Mouse (Mus musculus) G1E (cell line): ENCODE measurements around the gene Arid5b. TPM values are rescaled to one million over a fixed set of nuclear protein-coding genes. Genes with fewer than 3 reads are reported as not detected.

Experiments used
- ATAC-seq: 2 replicates; pipeline ENCODE4 v1.8.0; 2016; ENCODE audit warnings: mild to moderate bottlenecking; ENCODE audit not compliant: insufficient number of reproducible peaks, poor library complexity, low FRiP score, severe bottlenecking; ENCODE audit errors: extremely low read depth
- DNase-seq: peaks from one replicate; pipeline ENCODE4 v3.0.0; 2012; ENCODE audit warnings: low spot score
- H3K27me3 ChIP-seq: 2 replicates; pipeline ENCODE4 v1.6.1; 2012; ENCODE audit warnings: mild to moderate bottlenecking, low read length, inconsistent platforms; ENCODE audit not compliant: insufficient read depth
- H3K36me3 ChIP-seq: replicated peaks from 2 replicates; pipeline ENCODE3; 2012; ENCODE audit warnings: mild to moderate bottlenecking, inconsistent platforms
- H3K4me1 ChIP-seq: 2 replicates; pipeline ENCODE4 v1.6.1; 2012; ENCODE audit warnings: low read depth, low read length, inconsistent platforms, mixed read lengths; ENCODE audit not compliant: insufficient read depth
- H3K4me3 ChIP-seq: 2 replicates; pipeline ENCODE4 v1.5.1; 2012; ENCODE audit warnings: low read depth, mild to moderate bottlenecking, inconsistent platforms, low read length, moderate library complexity, mixed read lengths
- H3K9me3 ChIP-seq: replicated peaks from 2 replicates; pipeline ENCODE4 v1.6.1; 2012; ENCODE audit warnings: inconsistent platforms
- CTCF ChIP-seq: IDR thresholded peaks from 2 replicates; pipeline ENCODE4 v1.5.1; 2012; ENCODE audit warnings: low read depth, low read length, inconsistent platforms, mixed read lengths
- GATA1 ChIP-seq: IDR thresholded peaks from 2 replicates; pipeline ENCODE4 v1.6.1; 2012; ENCODE audit warnings: borderline replicate concordance, low read length, inconsistent platforms, mixed read lengths
- GATA2 ChIP-seq: IDR thresholded peaks from 2 replicates; pipeline ENCODE4 v1.6.1; 2012; ENCODE audit warnings: low read depth, low read length, inconsistent platforms, borderline replicate concordance
- POLR2AphosphoS5 ChIP-seq: IDR thresholded peaks from 2 replicates; pipeline ENCODE4 v1.6.1; 2012; ENCODE audit warnings: low read depth, low read length, inconsistent platforms; ENCODE audit not compliant: insufficient replicate concordance
- TAL1 ChIP-seq: conservative IDR thresholded peaks from 2 replicates; pipeline ENCODE4 v1.6.1; 2012; ENCODE audit warnings: low read depth, low read length, inconsistent platforms, mixed read lengths
- polyA plus RNA-seq: library from polyadenylated mRNA; stranded (reverse); fragments of >175 nt; gene quantifications from 2 replicates; pipeline ENCODE4 v1.2.3, GENCODE M21; 2012
- total RNA-seq, 2 experiments: library from RNA; stranded (forward) in 1 of 2; stranded (reverse) in 1 of 2; fragments of 200-1000 nt in 1 of 2; fragments of >200 nt in 1 of 2; fragmentation: Nextera tagmentation in 1 of 2; gene quantifications; 2 replicates each; pipeline ENCODE4 v1.2.3; 2014 to 2017

Gene Arid5b
- total and polyA plus RNA-seq, 3 experiments = 0.16 TPM; not detected in 2

DNA sequence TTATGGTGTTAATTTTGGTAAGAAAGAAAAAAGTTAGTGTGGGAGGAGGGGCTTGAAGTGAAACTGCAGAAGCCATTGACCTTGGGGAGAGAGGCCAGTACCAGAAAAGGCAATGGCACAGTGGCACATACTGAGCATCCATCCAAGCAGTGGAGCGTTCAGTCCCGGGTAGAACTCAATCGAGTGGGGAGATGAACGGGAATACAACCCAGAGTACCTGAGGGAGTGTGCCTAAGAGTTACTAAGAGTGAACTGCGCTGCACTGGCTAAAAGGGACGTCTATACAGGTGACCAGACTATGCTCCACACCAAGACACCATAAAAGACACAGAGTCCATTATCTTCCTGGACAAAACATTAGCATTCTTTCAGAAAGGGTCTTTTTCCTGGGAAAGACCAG, 170.8 kb downstream of the Arid5b start:
- Histone ChIP-seq H3K9me3 (peaks cover 40% of the 10 kb centered on the region), H3K4me3 (no peak overlapping the region), H3K27me3 (no peaks in the 10 kb centered on the region), H3K36me3 (no peaks in the 10 kb centered on the region), H3K4me1 (no peaks in the 10 kb centered on the region)
- ATAC-seq (no peak), DNase-seq (no peak)
- no peak for TF ChIP-seq GATA1
- no peak for TF ChIP-seq TAL1
- TF ChIP-seq GATA2 = no peak
- TF ChIP-seq POLR2AphosphoS5 = no peak
- no peak for TF ChIP-seq CTCF

DNA sequence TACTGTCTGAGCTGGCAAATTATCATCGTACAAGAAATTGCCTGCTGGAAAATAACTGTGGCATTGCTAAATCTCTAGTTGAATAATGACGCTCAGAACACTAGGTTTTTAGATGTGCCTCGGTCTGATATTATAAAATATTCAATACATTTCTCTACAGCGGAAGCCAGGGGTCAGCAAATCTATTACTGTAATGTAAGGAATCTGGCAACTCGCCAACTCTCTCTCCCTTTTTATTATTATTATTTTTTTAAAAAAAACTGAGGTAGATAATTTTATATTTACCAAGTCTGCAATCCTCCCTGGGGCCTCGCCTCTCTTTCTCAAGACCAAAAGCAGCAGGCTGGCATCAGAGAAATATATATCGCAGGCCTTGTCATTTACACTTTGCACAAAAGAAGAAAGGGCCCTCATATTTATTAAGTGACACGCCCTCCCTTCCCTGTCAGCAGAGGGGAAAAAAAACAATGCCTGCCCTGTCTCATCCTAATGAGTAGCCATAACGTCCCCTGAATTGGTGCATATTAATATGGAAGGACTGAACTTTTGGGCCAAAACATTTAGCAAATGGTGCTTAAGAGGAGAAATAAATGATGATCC, 172.1 kb downstream of the Arid5b start:
- H3K36me3 ChIP-seq = no peaks in the 10 kb centered on the region
- no peaks in the 10 kb centered on the region for H3K27me3 ChIP-seq
- no peak for TF ChIP-seq TAL1
- ATAC-seq (no peak), DNase-seq (no peak)
- H3K4me1 ChIP-seq = no peaks in the 10 kb centered on the region
- H3K9me3 ChIP-seq = peaks cover 46% of the 10 kb centered on the region
- no peak overlapping the region for H3K4me3 ChIP-seq

DNA sequence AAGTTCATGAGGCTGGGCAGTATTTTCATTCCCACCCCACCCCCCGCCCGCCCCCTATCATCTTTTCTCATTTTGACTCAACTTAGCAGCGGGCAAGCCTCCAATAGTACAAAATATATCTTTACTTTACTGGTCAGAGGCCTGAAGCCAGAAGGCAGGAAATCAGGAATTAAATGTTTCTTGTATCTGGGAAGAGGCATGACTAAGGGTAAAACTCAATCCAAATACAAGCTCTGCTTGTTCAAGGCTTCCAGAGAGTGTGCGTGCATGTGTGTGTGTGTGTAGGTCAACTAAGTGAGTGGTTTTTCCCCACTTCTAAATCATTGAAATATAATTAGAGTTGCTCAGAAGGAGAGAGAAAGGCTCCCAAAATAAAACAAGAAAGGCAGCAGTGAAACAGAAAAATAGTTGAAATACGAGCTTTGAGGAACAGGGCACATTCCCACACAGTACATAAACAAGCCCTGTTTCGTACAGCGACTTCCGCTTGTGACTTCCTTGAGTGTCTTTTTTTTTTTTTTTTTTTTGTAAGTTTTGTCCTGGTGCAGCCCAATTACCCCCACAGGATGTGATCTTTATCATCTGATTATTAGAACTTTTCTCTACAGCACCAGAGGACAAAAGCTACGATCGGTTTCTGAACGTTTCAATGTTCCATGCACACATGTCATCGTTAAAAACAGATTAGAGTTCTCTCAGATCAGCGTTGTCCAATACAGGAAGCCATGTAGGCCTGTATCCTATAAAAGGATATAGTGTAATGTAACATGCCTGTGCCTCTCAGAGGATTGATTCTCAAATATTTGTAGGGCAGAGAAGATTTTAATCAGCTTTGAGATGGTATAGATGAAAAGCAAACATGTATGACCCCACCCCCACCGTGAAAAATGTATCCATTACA, 173.4 kb downstream of the Arid5b start:
- no peaks in the 10 kb centered on the region for H3K27me3 ChIP-seq
- no peak for TF ChIP-seq CTCF
- no peak for TF ChIP-seq POLR2AphosphoS5
- TF ChIP-seq GATA2 = no peak
- TF ChIP-seq GATA1 = no peak
- H3K4me1 ChIP-seq = no peaks in the 10 kb centered on the region
- no peak for ATAC-seq
- DNase-seq = no peak
- H3K36me3 ChIP-seq = no peaks in the 10 kb centered on the region
- peaks cover 42% of the 10 kb centered on the region for H3K9me3 ChIP-seq
- H3K4me3 ChIP-seq = no peak overlapping the region

DNA sequence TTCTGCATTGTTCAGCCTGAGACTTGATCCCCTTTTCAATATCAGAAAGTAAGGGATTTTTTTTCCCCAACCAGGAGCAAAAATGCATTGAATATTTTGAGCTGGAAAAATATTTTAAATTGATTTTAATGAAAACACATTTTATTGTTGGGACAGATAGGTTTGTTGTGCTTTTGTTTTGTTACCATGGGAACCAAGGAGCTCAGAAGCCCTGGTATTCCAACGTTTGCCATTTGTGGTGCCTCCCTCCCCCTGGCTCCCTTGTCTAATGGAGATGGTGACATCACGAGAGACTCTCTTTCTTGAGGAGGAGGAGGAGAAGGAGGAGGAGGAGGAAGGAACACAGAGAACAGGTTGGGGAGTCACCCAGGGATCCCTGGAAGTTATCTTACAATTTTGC, 174.1 kb downstream of the Arid5b start:
- no peak overlapping the region for H3K4me3 ChIP-seq
- DNase-seq = no peak
- no peaks in the 10 kb centered on the region for H3K36me3 ChIP-seq
- no peak for ATAC-seq
- peaks cover 41% of the 10 kb centered on the region for H3K9me3 ChIP-seq
- TF ChIP-seq GATA1 (no peak), POLR2AphosphoS5 (no peak), TAL1 (no peak)
- no peaks in the 10 kb centered on the region for H3K4me1 ChIP-seq
- no peaks in the 10 kb centered on the region for H3K27me3 ChIP-seq

DNA sequence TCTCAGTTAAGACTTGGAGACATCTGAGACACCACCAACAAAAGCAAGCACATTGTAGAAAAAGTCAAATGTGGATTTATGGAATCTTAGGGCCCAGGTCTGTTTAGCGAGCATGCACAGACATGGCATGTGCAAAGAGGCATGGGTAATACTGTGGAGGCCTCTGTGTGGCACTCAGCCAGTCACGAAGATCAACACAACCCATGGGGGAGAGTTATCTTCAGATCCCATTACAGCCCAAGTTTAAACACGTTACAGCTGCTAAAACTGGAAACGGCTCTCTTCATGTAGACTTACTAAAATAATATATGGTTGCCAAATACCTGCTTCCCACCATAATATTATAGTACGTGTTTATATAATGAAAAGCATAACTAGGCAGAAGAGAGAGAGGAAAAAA, 174.6 kb downstream of the Arid5b start:
- DNase-seq = no peak
- ATAC-seq = no peak
- no peak for TF ChIP-seq CTCF
- TF ChIP-seq GATA2 = no peak
- no peak for TF ChIP-seq GATA1
- no peak for TF ChIP-seq TAL1
- TF ChIP-seq POLR2AphosphoS5 = no peak
- Histone ChIP-seq H3K9me3 (peaks cover 36% of the 10 kb centered on the region), H3K27me3 (no peaks in the 10 kb centered on the region), H3K4me1 (no peaks in the 10 kb centered on the region), H3K36me3 (no peaks in the 10 kb centered on the region), H3K4me3 (no peak overlapping the region)

DNA sequence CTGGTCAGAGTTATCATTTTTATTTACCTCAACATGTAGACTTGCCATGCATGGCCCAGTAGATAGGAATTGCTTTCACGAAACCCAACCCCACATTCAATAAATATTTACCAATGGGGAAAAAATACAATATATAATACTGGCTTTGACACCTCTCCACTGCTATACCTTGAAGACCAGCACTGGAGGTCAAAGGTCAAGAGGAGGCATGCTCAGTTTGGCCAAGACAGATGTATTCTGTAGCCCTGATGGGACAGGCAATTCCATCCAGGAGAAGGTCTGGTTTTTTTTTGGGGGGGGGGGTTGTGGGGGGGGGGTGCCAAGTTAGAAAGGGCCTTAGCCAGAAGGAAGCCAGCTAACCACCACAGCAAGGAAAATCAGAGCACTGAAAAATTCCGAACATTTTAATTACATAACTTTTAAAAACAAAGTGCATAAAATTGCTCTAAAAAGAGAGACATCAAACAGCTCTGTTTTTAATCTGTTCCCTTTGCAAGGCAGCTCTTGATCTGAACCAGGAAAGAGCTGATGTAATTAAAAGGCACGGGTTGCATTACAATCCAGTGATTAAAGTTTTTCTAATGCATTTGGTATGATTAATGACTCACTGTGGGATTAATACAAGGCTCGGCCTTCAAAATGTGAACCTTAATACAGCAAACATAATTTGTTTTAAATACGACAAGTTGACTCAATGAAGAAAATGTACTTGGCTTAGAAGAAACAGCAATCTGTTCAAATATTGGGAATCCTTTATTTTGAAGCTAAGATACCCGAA, 175.3 kb downstream of the Arid5b start:
- H3K4me3 ChIP-seq = no peak overlapping the region
- no peaks in the 10 kb centered on the region for H3K27me3 ChIP-seq
- ATAC-seq = no peak
- no peak for TF ChIP-seq GATA1
- TF ChIP-seq TAL1 = no peak
- H3K9me3 ChIP-seq = peaks cover 32% of the 10 kb centered on the region
- no peaks in the 10 kb centered on the region for H3K4me1 ChIP-seq
- no peaks in the 10 kb centered on the region for H3K36me3 ChIP-seq
- no peak for DNase-seq
